Comparison of ENCODE assay signal across 7 mouse cellular contexts in genomic region chr14:55743711-55744110, GRCm38 (mm10). TPM values are rescaled to one million over a fixed set of nuclear protein-coding genes. Genes with fewer than 3 reads are reported as not detected.
A peak's percentile ranks its signal among the peaks of the same experiment; 100 is the strongest.
DNase-seq lines count a peak whose midpoint lies in the region; ATAC-seq and TF ChIP-seq lines count a peak whose summit lies in the region.

No protein-coding gene starts in this region.

- TF ChIP-seq CTCF in intestine, postnatal 0 days (IDR thresholded peaks at IDR 0.05; ENCODE audit: low read depth), result peak; percentile 99

- peak overlapping the region; percentile 92 for H3K4me2 ChIP-seq in intestine, postnatal 0 days (replicated peaks; ENCODE audit: low read depth)
- H3K4me2 ChIP-seq in limb, embryonic 11.5 days (ENCODE audit: low read depth, severe bottlenecking), result no peak overlapping the region
- H3K4me2 ChIP-seq in midbrain, embryonic 14.5 days (ENCODE audit: low read length), result peak overlapping the region; percentile 28

- H3K9me3 ChIP-seq in embryonic facial prominence, embryonic 10.5 days, result no peaks in the 10 kb centered on the region
- no peaks in the 10 kb centered on the region for H3K9me3 ChIP-seq in intestine, postnatal 0 days (ENCODE audit: control insufficient read depth)
- H3K9me3 ChIP-seq in limb, embryonic 11.5 days (ENCODE audit: control insufficient read depth, low read length), result no peaks in the 10 kb centered on the region
- H3K9me3 ChIP-seq in midbrain, embryonic 14.5 days (ENCODE audit: control insufficient read depth, low read length), result no peaks in the 10 kb centered on the region

- peak; percentile 86 for DNase-seq in adrenal gland, adult 2 months
- DNase-seq in embryonic facial prominence, embryonic 10.5 days (ENCODE audit: low spot score), result peak; percentile 86
- DNase-seq in limb, embryonic 11.5 days (ENCODE audit: low spot score), result peak; percentile 93
- DNase-seq in midbrain, embryonic 14.5 days, result peak; percentile 89
- peak; percentile 78 for DNase-seq in spleen, adult 12 weeks (ENCODE audit: low spot score)

- no peaks in the 10 kb centered on the region for H3K27me3 ChIP-seq in embryonic facial prominence, embryonic 10.5 days (replicated peaks; ENCODE audit: low read depth, poor library complexity, severe bottlenecking)
- no peaks in the 10 kb centered on the region for H3K27me3 ChIP-seq in intestine, postnatal 0 days (replicated peaks; ENCODE audit: control insufficient read depth, insufficient read depth, low read length)
- no peaks in the 10 kb centered on the region for H3K27me3 ChIP-seq in limb, embryonic 11.5 days (ENCODE audit: control insufficient read depth, insufficient read depth, low read length)
- no peaks in the 10 kb centered on the region for H3K27me3 ChIP-seq in midbrain, embryonic 14.5 days (ENCODE audit: control insufficient read depth, insufficient read depth, low read length)

- H3K4me1 ChIP-seq in embryonic facial prominence, embryonic 10.5 days, result peaks cover 35% of the 10 kb centered on the region
- peaks cover 7% of the 10 kb centered on the region for H3K4me1 ChIP-seq in intestine, postnatal 0 days (replicated peaks; ENCODE audit: control insufficient read depth, insufficient read depth, low read length)
- H3K4me1 ChIP-seq in limb, embryonic 11.5 days (ENCODE audit: control insufficient read depth, insufficient read depth, low read length), result peaks cover 10% of the 10 kb centered on the region
- H3K4me1 ChIP-seq in midbrain, embryonic 14.5 days (ENCODE audit: control insufficient read depth, insufficient read depth, low read length), result peaks cover 18% of the 10 kb centered on the region

- H3K9ac ChIP-seq in intestine, postnatal 0 days (ENCODE audit: low read depth, low read length), result no peak overlapping the region
- no peak overlapping the region; the same call in 1 of the 2 replicates for H3K9ac ChIP-seq in limb, embryonic 11.5 days (ENCODE audit: low read length)
- H3K9ac ChIP-seq in midbrain, embryonic 14.5 days (replicated peaks; ENCODE audit: low read length), result no peak overlapping the region; the same call in 1 of the 2 replicates

- H3K36me3 ChIP-seq in embryonic facial prominence, embryonic 10.5 days (replicated peaks), result peaks cover 47% of the 10 kb centered on the region
- H3K36me3 ChIP-seq in intestine, postnatal 0 days (ENCODE audit: control insufficient read depth, insufficient read depth), result peaks cover 44% of the 10 kb centered on the region
- H3K36me3 ChIP-seq in limb, embryonic 11.5 days (ENCODE audit: control insufficient read depth, insufficient read depth, low read length), result peaks cover 2% of the 10 kb centered on the region; the same call in 1 of the 2 replicates
- peaks cover 30% of the 10 kb centered on the region for H3K36me3 ChIP-seq in midbrain, embryonic 14.5 days (ENCODE audit: control insufficient read depth, insufficient read depth, low read length)

- WGBS in embryonic facial prominence, embryonic 10.5 days, result 22% methylated on average over 10 of the region's 10 CpGs
- 20% methylated on average over 10 of the region's 10 CpGs for WGBS in intestine, postnatal 0 days
- 23% methylated on average over 10 of the region's 10 CpGs for WGBS in limb, embryonic 11.5 days
- WGBS in midbrain, embryonic 14.5 days, result 24% methylated on average over 10 of the region's 10 CpGs

- peak overlapping the region; percentile 32; the same call in 1 of the 2 replicates for H3K4me3 ChIP-seq in embryonic facial prominence, embryonic 10.5 days
- H3K4me3 ChIP-seq in intestine, postnatal 0 days (ENCODE audit: low read depth, low read length), result peak overlapping the region; percentile 94; the same call in 1 of the 2 replicates
- no peak overlapping the region for H3K4me3 ChIP-seq in limb, embryonic 11.5 days (ENCODE audit: low read depth, low read length)
- no peak overlapping the region for H3K4me3 ChIP-seq in midbrain, embryonic 14.5 days (replicated peaks; ENCODE audit: low read depth, low read length)

- peak; percentile 75 for ATAC-seq in granulocyte monocyte progenitor cell, adult 5-6 weeks (replicated peaks; ENCODE audit: poor library complexity, severe bottlenecking)
- peak; percentile 60 for ATAC-seq in intestine, postnatal 0 days
- ATAC-seq in limb, embryonic 11.5 days (ENCODE audit: insufficient number of reproducible peaks, low FRiP score, low TSS enrichment, low read depth), result peak; percentile 45; the same call in 1 of the 2 replicates
- ATAC-seq in midbrain, embryonic 14.5 days (ENCODE audit: low FRiP score, low TSS enrichment), result peak; percentile 59

- no peak overlapping the region for H3K27ac ChIP-seq in embryonic facial prominence, embryonic 10.5 days (replicated peaks)
- peak overlapping the region; percentile 62; the same call in 1 of the 2 replicates for H3K27ac ChIP-seq in intestine, postnatal 0 days (ENCODE audit: low read depth, low read length)
- no peak overlapping the region for H3K27ac ChIP-seq in limb, embryonic 11.5 days (replicated peaks; ENCODE audit: low read depth, low read length)
- no peak overlapping the region for H3K27ac ChIP-seq in midbrain, embryonic 14.5 days (replicated peaks; ENCODE audit: low read depth, low read length)

RNA-seq across cellular contexts. Expression of gene Dhrs1, which starts 1.8 kb away (rescaled TPM):
- 10 to 100 TPM; 70.7 to 93.5 TPM for total RNA-seq in adrenal gland, adult 2 months (2021)
- 49.6 and 68.1 TPM in 2 replicates for polyA plus RNA-seq in adrenal gland, adult 2 months (2012; rRNA removed)
- polyA plus RNA-seq in embryonic facial prominence, embryonic 10.5 days (2016; fragmentation: Nextera tagmentation; extraction: Ambion mirVana), result 57.4 and 69.6 TPM in 2 replicates
- total RNA-seq in granulocyte monocyte progenitor cell, adult 5-6 weeks (2014; fragmentation: Nextera tagmentation), result 54.7 and 67.7 TPM in 2 replicates
- 18.0 and 30.7 TPM in 2 replicates for total RNA-seq in granulocyte monocyte progenitor cell, adult 5-6 weeks (2017)
- polyA plus RNA-seq in intestine, postnatal 0 days (2015; fragmentation: Nextera tagmentation; extraction: Ambion mirVana), result 466 and 476 TPM in 2 replicates
- polyA plus RNA-seq in limb, embryonic 11.5 days (2014; fragmentation: Nextera tagmentation; extraction: Ambion mirVana), result 65.9 and 72.8 TPM in 2 replicates
- 60.1 and 65.1 TPM in 2 replicates for polyA plus RNA-seq in midbrain, embryonic 14.5 days (2014; fragmentation: Nextera tagmentation; extraction: Ambion mirVana)

RNA-seq across cellular contexts. Expression of gene Nop9, which starts 1.8 kb away (rescaled TPM):
- 10 to 100 TPM; 17.6 to 17.7 TPM for total RNA-seq in adrenal gland, adult 2 months (2021)
- 9.2 and 9.9 TPM in 2 replicates for polyA plus RNA-seq in adrenal gland, adult 2 months (2012; rRNA removed)
- 59.1 and 64.5 TPM in 2 replicates for polyA plus RNA-seq in embryonic facial prominence, embryonic 10.5 days (2016; fragmentation: Nextera tagmentation; extraction: Ambion mirVana)
- total RNA-seq in granulocyte monocyte progenitor cell, adult 5-6 weeks (2014; fragmentation: Nextera tagmentation), result 30.9 and 36.6 TPM in 2 replicates
- 35.7 and 38.6 TPM in 2 replicates for total RNA-seq in granulocyte monocyte progenitor cell, adult 5-6 weeks (2017)
- polyA plus RNA-seq in intestine, postnatal 0 days (2015; fragmentation: Nextera tagmentation; extraction: Ambion mirVana), result 14.4 and 14.9 TPM in 2 replicates
- 55.5 and 56.7 TPM in 2 replicates for polyA plus RNA-seq in limb, embryonic 11.5 days (2014; fragmentation: Nextera tagmentation; extraction: Ambion mirVana)
- 25.0 and 31.2 TPM in 2 replicates for polyA plus RNA-seq in midbrain, embryonic 14.5 days (2014; fragmentation: Nextera tagmentation; extraction: Ambion mirVana)

RNA-seq across cellular contexts. Expression of gene Cideb, which starts 14.5 kb away (rescaled TPM):
- total RNA-seq in adrenal gland, adult 2 months (2021), result 1 to 10 TPM; 1.2 to 1.7 TPM
- 0.70 and 0.74 TPM in 2 replicates for polyA plus RNA-seq in adrenal gland, adult 2 months (2012; rRNA removed)
- 0.16 TPM in 1 of 2 replicates, not detected in the other for polyA plus RNA-seq in embryonic facial prominence, embryonic 10.5 days (2016; fragmentation: Nextera tagmentation; extraction: Ambion mirVana)
- total RNA-seq in granulocyte monocyte progenitor cell, adult 5-6 weeks (2014; fragmentation: Nextera tagmentation), result not detected in 2 replicates
- total RNA-seq in granulocyte monocyte progenitor cell, adult 5-6 weeks (2017), result not detected in 2 replicates
- 366 and 385 TPM in 2 replicates for polyA plus RNA-seq in intestine, postnatal 0 days (2015; fragmentation: Nextera tagmentation; extraction: Ambion mirVana)
- 0.37 TPM in 1 of 2 replicates, not detected in the other for polyA plus RNA-seq in limb, embryonic 11.5 days (2014; fragmentation: Nextera tagmentation; extraction: Ambion mirVana)
- polyA plus RNA-seq in midbrain, embryonic 14.5 days (2014; fragmentation: Nextera tagmentation; extraction: Ambion mirVana), result 0.18 and 0.19 TPM in 2 replicates

RNA-seq across cellular contexts. Expression of gene Ltb4r2, which starts 17.5 kb away (rescaled TPM):
- under 1 TPM in 1 of 2 experiments, not detected in 1; 0.14 TPM for total RNA-seq in adrenal gland, adult 2 months (2021)
- 0.39 TPM in 1 of 2 replicates, not detected in the other for polyA plus RNA-seq in adrenal gland, adult 2 months (2012; rRNA removed)
- 0.13 and 0.39 TPM in 2 replicates for polyA plus RNA-seq in embryonic facial prominence, embryonic 10.5 days (2016; fragmentation: Nextera tagmentation; extraction: Ambion mirVana)
- total RNA-seq in granulocyte monocyte progenitor cell, adult 5-6 weeks (2014; fragmentation: Nextera tagmentation), result 0.56 and 2.1 TPM in 2 replicates
- 0.34 TPM in 1 of 2 replicates, not detected in the other for total RNA-seq in granulocyte monocyte progenitor cell, adult 5-6 weeks (2017)
- 6.7 and 9.0 TPM in 2 replicates for polyA plus RNA-seq in intestine, postnatal 0 days (2015; fragmentation: Nextera tagmentation; extraction: Ambion mirVana)
- 0.39 and 0.68 TPM in 2 replicates for polyA plus RNA-seq in limb, embryonic 11.5 days (2014; fragmentation: Nextera tagmentation; extraction: Ambion mirVana)
- polyA plus RNA-seq in midbrain, embryonic 14.5 days (2014; fragmentation: Nextera tagmentation; extraction: Ambion mirVana), result 0.32 and 0.69 TPM in 2 replicates

RNA-seq across cellular contexts. Expression of gene Rabggta, which starts 21.6 kb away (rescaled TPM):
- 10 to 100 TPM; 20.2 to 20.4 TPM for total RNA-seq in adrenal gland, adult 2 months (2021)
- 39.5 and 44.7 TPM in 2 replicates for polyA plus RNA-seq in adrenal gland, adult 2 months (2012; rRNA removed)
- polyA plus RNA-seq in embryonic facial prominence, embryonic 10.5 days (2016; fragmentation: Nextera tagmentation; extraction: Ambion mirVana), result 29.7 and 35.3 TPM in 2 replicates
- total RNA-seq in granulocyte monocyte progenitor cell, adult 5-6 weeks (2014; fragmentation: Nextera tagmentation), result 17.9 and 20.4 TPM in 2 replicates
- total RNA-seq in granulocyte monocyte progenitor cell, adult 5-6 weeks (2017), result 8.5 and 12.8 TPM in 2 replicates
- polyA plus RNA-seq in intestine, postnatal 0 days (2015; fragmentation: Nextera tagmentation; extraction: Ambion mirVana), result 24.0 and 25.6 TPM in 2 replicates
- 20.0 and 20.2 TPM in 2 replicates for polyA plus RNA-seq in limb, embryonic 11.5 days (2014; fragmentation: Nextera tagmentation; extraction: Ambion mirVana)
- 39.4 and 48.5 TPM in 2 replicates for polyA plus RNA-seq in midbrain, embryonic 14.5 days (2014; fragmentation: Nextera tagmentation; extraction: Ambion mirVana)

Comparison
In these comparisons a context has a peak if more than half of its experiments do, and no peak if none do; other contexts are left out.
1. H3K4me3 ChIP-seq: peak in embryonic facial prominence, embryonic 10.5 days (single experiment) and intestine, postnatal 0 days (single experiment); none in limb, embryonic 11.5 days (single experiment) and midbrain, embryonic 14.5 days (single experiment).
2. RNA of gene Cideb, which starts 14.5 kb away (polyA plus RNA-seq): 366 to 385 TPM in intestine, postnatal 0 days; 0.70 to 0.74 TPM in adrenal gland, adult 2 months, 0.37 TPM in limb, embryonic 11.5 days, 0.18 to 0.19 TPM in midbrain, embryonic 14.5 days and 0.16 TPM in embryonic facial prominence, embryonic 10.5 days; every median in the first group is over 100 times any median in the second.
3. Peak in every context shown above with its lines, with median percentiles within 50 percentile points of each other: DNase-seq and ATAC-seq.